Mouse (Mus musculus) embryo, embryonic 11.5 days (tissue): Measurements from ENCODE around the gene Myo3a.

Source experiments
- DNase-seq: peaks from one replicate; pipeline ENCODE4 v3.0.0-alpha.2; 2012; ENCODE audit warnings: low read depth, low spot score

The Myo3a gene

DNA sequence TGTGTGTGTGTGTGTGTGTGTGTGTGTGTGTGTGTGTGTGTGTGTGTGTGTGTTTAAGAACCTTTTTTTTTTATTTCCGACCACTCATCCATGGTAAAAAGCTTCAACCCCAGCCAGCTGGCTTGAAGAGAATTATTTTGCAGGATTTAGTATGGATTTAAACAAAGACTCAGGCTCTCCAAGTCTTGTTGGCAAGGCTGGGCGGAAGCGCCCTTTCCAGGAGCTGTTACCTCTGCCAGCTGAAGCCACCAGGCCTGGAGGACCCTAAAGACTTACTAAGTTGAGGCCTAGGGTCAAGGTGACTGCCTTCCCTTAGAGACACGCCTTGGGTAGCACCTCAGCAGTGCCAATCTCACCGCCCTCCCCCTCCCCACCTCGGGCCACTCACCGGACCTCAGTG is 393.2 kb downstream of the Myo3a start:
- no peak for DNase-seq

GRCm38 (mm10) chr2:22620978-22621827 is 393.9 kb downstream of the Myo3a start:
- DNase-seq, result no peak

DNA sequence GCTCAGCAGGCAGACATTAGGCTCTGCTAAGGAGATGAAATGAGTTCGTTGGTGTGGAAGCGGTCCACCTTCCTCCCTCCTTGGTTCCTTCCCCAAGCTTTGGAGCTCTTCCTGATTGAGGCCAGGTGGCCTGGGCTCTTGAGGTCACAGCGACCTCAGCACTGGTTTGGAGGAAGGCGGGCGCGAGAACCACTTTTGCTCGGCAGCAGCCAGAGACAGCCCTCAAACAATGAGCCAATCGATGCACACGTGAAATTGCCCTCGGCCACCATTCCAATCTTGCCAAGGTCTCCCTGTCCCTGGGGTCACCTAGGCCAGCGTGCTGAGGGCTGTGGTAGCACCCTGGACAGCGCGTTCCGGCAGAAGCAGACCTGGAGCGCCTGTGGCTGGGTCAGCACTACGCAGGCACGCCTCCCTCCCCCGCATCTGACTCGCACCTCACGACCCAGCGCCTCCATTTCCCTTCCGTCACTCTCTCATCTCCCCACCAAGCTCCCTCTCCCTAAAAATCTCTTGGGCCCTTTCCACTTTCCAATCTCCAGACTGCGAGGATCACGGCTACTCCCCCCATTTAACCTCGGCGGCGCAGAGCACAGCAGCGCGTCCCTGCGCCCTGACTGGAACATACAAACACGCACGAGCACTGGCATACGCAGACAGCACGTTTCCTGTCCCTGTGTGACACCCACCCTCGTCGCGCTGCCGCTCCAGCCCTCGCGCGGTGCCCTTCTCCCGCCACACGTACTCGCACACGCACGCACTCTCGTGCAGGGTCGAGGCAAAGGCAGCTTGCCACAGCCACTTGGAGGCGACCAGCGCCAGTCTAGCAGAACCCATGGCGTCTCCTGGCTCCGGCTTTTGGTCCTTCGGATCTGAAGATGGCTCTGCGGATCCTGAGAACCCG is 394.8 kb downstream of the Myo3a start, which contains the start of gene Gad2:
Gad2 (plus strand) TSS at position 378 of the 904 bp plus-strand sequence.
- no peak for DNase-seq

GRCm38 (mm10) chr2:22623111-22624070 is 396.1 kb downstream of the Myo3a start:
- no peak for DNase-seq

GRCm38 (mm10) chr2:22624188-22624975 is 397.1 kb downstream of the Myo3a start:
- no peak for DNase-seq

- no peak for DNase-seq
These were observed 398.0 kb downstream of the Myo3a start for GRCm38 (mm10) chr2:22625096-22625960.

- no peak for DNase-seq
These were observed 399.9 kb downstream of the Myo3a start for GRCm38 (mm10) chr2:22627147-22627666.

DNA sequence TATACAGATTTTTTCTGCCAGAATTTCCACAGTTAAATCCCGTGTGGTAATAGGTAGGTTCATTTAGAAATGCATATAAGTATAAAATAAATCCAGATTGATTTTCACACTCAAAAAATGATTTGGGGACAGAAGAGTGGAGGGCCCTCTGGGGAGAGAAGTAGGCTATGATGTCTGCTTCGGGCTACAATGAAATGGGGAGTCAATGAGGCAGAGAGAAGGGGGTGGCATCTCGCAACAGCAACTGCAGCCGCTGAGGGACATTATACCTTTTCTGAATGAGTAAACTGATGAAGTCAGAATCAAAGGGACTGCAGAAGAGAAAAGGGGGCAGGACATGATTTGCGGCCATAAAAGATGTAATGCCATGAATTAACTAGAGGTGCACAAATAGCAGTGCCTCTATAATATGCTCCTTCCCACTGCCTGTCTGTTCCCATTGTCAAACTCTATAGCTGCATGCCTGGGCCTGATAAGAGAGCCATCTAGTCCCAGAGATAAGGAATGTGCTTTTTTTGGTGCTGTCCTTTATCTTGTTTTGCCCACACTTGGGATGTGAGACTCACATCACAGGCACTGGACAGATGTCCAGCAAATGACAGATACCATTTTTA is 400.6 kb downstream of the Myo3a start:
- DNase-seq, result no peak

- no peak for DNase-seq
These were observed 407.5 kb downstream of the Myo3a start for GRCm38 (mm10) chr2:22634766-22635165.

DNA sequence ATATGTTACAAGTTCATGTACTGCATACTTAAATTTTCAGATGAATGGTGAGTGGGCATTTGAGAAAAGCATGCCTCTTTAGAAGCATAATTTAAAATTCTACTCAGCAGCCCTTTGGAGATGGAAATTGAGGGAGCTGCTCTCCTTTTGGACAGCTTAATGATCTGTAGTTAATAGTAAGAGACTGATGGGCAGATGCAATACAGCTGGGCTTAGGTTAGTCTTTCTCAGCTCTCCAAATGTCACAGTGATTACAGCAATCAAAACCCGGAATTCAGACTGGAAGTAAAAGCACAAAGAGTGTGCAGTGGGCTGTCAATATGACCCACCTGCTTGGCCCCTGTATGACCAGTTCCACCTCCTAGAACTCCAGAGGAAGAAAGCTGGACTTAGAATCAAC is 418.8 kb downstream of the Myo3a start:
- DNase-seq, result no peak

DNA sequence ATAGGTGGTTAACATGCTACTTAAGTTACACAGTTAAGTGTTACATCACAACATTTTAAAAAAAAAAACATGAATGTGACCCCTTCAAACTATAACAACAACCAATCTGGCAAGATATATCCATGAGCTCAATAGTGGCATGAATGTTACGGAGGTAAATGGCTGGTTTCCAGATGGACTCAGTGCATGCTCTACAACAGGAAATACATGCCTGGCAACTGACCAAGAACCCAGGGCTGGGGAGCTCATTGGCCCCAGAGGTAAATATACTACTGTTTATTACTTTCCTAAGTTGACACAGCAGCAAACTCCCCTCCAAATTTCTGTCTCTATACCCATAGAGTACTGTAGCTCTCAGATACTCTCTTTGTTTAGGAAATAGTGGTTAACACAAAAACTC is 421.1 kb downstream of the Myo3a start:
- DNase-seq, result no peak

GRCm38 (mm10) chr2:22651826-22652225 is 424.5 kb downstream of the Myo3a start:
- no peak for DNase-seq

- no peak for DNase-seq
These were observed 436.4 kb downstream of the Myo3a start for GRCm38 (mm10) chr2:22663731-22664130.
